Mouse (Mus musculus) cerebellum, adult 9-10 months (tissue): ENCODE data around the gene Cntnap2.

Experiments used
- DNase-seq: peaks from one replicate; pipeline ENCODE4 v3.0.0; 2022

Cntnap2 gene

GRCm38 (mm10) chr6:46705926-46706325 is 1646.8 kb downstream of the Cntnap2 start:
- DNase-seq, result no peak

GRCm38 (mm10) chr6:46716576-46716975 is 1657.4 kb downstream of the Cntnap2 start:
- DNase-seq, result no peak

GRCm38 (mm10) chr6:46733794-46734193 is 1674.6 kb downstream of the Cntnap2 start:
- no peak for DNase-seq

- no peak for DNase-seq
Measured at GRCm38 (mm10) chr6:46748448-46748847, 1689.3 kb downstream of the Cntnap2 start.

- DNase-seq, result no peak
Measured at GRCm38 (mm10) chr6:46763481-46763880, 1704.3 kb downstream of the Cntnap2 start.

GRCm38 (mm10) chr6:46774529-46774928 is 1715.4 kb downstream of the Cntnap2 start:
- no peak for DNase-seq

- no peak for DNase-seq
Measured at GRCm38 (mm10) chr6:46802264-46803110, 1743.3 kb downstream of the Cntnap2 start.

- no peak for DNase-seq
Measured at GRCm38 (mm10) chr6:46856635-46857034, 1797.5 kb downstream of the Cntnap2 start.

- DNase-seq, result no peak
Measured at GRCm38 (mm10) chr6:46861076-46861475, 1801.9 kb downstream of the Cntnap2 start.

- DNase-seq, result no peak
Measured at GRCm38 (mm10) chr6:46866317-46866716, 1807.2 kb downstream of the Cntnap2 start.

GRCm38 (mm10) chr6:46886230-46886629 is 1827.1 kb downstream of the Cntnap2 start:
- peak; percentile 5 for DNase-seq

- DNase-seq, result no peak
Measured at GRCm38 (mm10) chr6:46909167-46909566, 1850.0 kb downstream of the Cntnap2 start.

- peak; percentile 6 for DNase-seq
Measured at GRCm38 (mm10) chr6:46918701-46919274, 1859.6 kb downstream of the Cntnap2 start.

GRCm38 (mm10) chr6:46919973-46920372 is 1860.8 kb downstream of the Cntnap2 start:
- no peak for DNase-seq

- DNase-seq, result no peak
Measured at GRCm38 (mm10) chr6:46924709-46925108, 1865.6 kb downstream of the Cntnap2 start.

- DNase-seq, result no peak
Measured at GRCm38 (mm10) chr6:46945703-46946102, 1886.5 kb downstream of the Cntnap2 start.

- peak; percentile 73 for DNase-seq
Measured at GRCm38 (mm10) chr6:46961022-46961686, 1902.0 kb downstream of the Cntnap2 start.

GRCm38 (mm10) chr6:46963261-46963660 is 1904.1 kb downstream of the Cntnap2 start:
- DNase-seq, result no peak

- DNase-seq, result no peak
Measured at GRCm38 (mm10) chr6:46963693-46964092, 1904.5 kb downstream of the Cntnap2 start.

- peak; percentile 68 for DNase-seq
Measured at GRCm38 (mm10) chr6:46972640-46973039, 1913.5 kb downstream of the Cntnap2 start.

- no peak for DNase-seq
Measured at GRCm38 (mm10) chr6:46996010-46996602, 1936.9 kb downstream of the Cntnap2 start.

- DNase-seq, result no peak
Measured at GRCm38 (mm10) chr6:47004430-47004829, 1945.3 kb downstream of the Cntnap2 start.

- DNase-seq, result no peak
Measured at GRCm38 (mm10) chr6:47012933-47013332, 1953.8 kb downstream of the Cntnap2 start.
